Mouse (Mus musculus) c-Kit-positive CD71-positive TER-119-positive erythroid progenitor cells, embryonic 14.5 days (primary cell): ENCODE measurements around the gene Chkb.

ENCODE experiments used
- DNase-seq: peaks from one replicate; pipeline ENCODE4 v3.0.0-alpha.2; 2013; ENCODE audit warnings: low spot score

The Chkb gene

GRCm38 (mm10) chr15:89399716-89400115 lies 30.0 kb downstream of the Chkb start:
- DNase-seq = no peak

DNA sequence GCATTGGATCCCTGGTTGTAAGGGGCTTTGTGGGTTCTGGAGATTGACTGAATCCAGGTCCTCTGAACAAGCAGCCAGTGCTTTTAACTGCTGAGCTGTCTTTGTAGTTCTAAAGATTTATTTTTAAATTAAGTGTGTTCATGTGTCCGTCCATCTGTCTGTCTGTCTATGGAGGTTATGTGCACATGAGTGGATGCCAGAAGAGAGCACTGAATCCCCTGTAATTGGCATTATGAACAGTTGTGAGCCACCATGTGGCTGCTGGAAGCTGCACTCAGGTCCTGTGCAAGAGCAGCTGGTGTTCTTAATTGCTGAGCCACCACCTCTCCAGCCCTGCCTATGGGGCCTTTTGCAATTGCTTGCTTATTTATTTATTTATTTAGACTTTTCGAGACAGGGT lies 31.6 kb downstream of the Chkb start:
- DNase-seq = no peak

DNA sequence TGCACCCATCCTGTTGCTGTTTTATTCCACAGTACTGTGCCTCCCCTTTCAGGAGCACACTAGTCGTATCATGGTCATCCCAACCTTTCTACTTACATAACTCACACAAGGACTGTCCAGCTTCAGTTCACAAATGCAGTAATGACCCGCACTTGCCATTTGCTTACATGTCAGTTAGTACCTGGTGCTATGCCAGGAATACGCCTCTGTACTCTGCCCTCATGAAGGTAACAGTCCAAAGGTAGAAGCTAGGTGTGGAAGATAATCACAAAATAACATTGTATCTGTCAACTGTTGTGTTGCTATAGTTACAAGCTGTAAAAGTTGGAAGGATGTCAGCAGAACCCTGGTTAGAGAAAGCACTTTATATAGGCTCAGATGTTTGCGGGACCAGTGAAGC lies 32.8 kb downstream of the Chkb start:
- no peak for DNase-seq

DNA sequence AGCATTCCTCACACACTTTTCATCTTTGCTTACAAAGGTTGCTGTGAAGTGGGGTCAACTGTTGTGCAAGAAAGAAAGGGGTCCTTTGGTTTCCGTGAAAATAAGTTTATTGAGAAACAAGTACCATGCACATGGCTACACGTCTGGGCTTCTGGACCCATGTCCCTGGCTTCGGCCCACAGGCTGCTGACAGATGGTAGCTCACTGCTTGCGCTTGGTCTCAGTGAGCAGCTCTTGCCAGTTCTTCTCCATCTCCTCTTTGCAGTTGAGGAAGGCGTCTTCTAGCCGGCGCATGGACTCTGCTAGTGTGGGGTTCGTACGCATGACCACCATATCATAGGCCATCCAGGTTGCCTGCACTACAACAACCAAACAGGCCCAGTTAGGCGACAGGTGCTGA lies 39.6 kb downstream of the Chkb start:
- no peak for DNase-seq

DNA sequence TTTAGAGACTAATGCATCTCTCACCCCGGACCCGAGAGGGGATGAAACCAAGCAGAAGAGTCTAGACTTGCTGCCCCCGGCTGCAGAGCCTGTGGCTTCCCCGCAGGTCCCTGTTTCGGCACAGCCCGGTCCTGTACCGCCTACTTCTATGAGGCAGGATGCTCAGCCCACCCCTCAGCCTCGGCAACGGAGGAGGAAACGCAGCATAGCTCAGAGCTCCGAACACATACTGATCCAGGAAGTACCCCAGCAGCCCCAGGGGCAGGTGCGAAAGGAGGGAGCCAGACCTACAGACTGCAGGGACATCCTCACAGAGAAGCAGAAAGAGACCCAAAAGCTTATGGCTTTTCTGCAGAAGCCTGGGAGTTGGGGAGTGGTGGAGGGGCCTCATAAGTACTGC lies 42.6 kb downstream of the Chkb start:
- DNase-seq = no peak

DNA sequence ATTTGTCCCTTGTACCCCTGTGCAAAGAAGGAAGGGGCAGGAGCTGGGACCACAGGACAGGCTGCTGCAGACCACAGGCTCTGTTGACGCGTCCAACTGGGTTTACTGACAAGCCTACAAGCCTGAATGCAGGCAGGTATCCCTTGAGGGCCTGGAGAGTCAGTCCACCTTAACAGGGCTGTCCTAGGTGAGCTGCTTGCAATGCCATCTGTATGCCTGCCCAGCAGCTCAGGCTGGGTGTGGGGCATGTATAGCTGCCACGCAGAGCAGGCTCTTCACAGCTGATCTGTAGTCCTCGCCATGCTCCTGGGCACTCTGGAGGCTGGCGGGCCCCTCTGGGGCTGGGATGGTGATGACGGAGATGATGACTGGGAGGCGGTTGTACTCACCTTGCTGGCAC lies 45.1 kb downstream of the Chkb start, which contains the start of gene Klhdc7b:
TSS of gene Klhdc7b (plus strand) at position 301 of the 400 bp plus-strand sequence.
- no peak for DNase-seq

DNA sequence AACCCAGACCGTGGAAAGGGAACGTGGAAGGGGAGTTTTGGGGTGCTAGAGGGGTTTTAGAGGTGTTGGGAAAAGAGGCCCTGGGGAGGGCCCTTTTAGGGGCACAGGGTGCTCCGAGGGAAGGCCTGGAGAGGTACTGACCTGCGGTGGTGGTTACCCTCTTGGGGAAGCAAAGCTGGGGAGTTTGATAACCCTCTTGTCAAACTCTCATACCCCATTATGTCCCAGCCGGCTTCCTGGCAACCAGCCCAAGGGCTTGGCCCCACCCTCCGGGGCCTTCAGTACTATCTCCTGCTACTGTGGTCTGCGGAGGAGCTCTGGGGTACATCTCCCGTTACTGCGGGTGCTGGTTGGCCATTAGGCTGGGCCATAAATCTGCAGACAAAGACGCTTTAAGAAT lies 50.3 kb downstream of the Chkb start:
- DNase-seq = peak; percentile 44

GRCm38 (mm10) chr15:89378831-89379401 lies 50.8 kb downstream of the Chkb start, which contains the start of gene Odf3b:
TSS of gene Odf3b (minus strand) at chr15:89379282.
- no peak for DNase-seq

- no peak for DNase-seq
These were observed 51.5 kb downstream of the Chkb start for GRCm38 (mm10) chr15:89377938-89378828.

GRCm38 (mm10) chr15:89377362-89377761 lies 52.3 kb downstream of the Chkb start:
- DNase-seq = no peak

GRCm38 (mm10) chr15:89376957-89377356 lies 52.8 kb downstream of the Chkb start, which contains the start of gene Tymp:
TSS of gene Tymp (minus strand) at chr15:89377039.
- DNase-seq = no peak
